Mouse (Mus musculus): Measurements from ENCODE around the gene Slc16a11.

Slc16a11 gene

GRCm38 (mm10) chr11:70225798-70226601, 13.4 kb downstream of the Slc16a11 start:
- no peak for DNase-seq (ENCODE audit: low read depth, low spot score)

GRCm38 (mm10) chr11:70226602-70226890, 14.0 kb downstream of the Slc16a11 start:
- DNase-seq (ENCODE audit: low read depth, low spot score): no peak

- DNase-seq (ENCODE audit: low read depth, low spot score): no peak
These were observed 14.6 kb downstream of the Slc16a11 start for GRCm38 (mm10) chr11:70227126-70227525.

- DNase-seq (ENCODE audit: low read depth, low spot score): no peak
These were observed 15.2 kb downstream of the Slc16a11 start for GRCm38 (mm10) chr11:70227661-70228245.

GRCm38 (mm10) chr11:70228828-70229227, 16.3 kb downstream of the Slc16a11 start:
- DNase-seq (ENCODE audit: low read depth, low spot score): peak; percentile 87

GRCm38 (mm10) chr11:70229260-70230010, 16.9 kb downstream of the Slc16a11 start, which contains the start of gene Bcl6b:
Bcl6b (minus strand) TSS chr11:70229798.
- no peak for DNase-seq (ENCODE audit: low read depth, low spot score)

GRCm38 (mm10) chr11:70230239-70230727, 17.7 kb downstream of the Slc16a11 start:
- peak; percentile 80 for DNase-seq (ENCODE audit: low read depth, low spot score)

GRCm38 (mm10) chr11:70232546-70232945, 20.0 kb downstream of the Slc16a11 start:
- DNase-seq (ENCODE audit: low read depth, low spot score): no peak

GRCm38 (mm10) chr11:70233016-70233415, 20.5 kb downstream of the Slc16a11 start:
- DNase-seq (ENCODE audit: low read depth, low spot score): no peak

- no peak for DNase-seq (ENCODE audit: low read depth, low spot score)
These were observed 21.5 kb downstream of the Slc16a11 start for GRCm38 (mm10) chr11:70234037-70234436.

GRCm38 (mm10) chr11:70234497-70234896, 21.9 kb downstream of the Slc16a11 start:
- DNase-seq (ENCODE audit: low read depth, low spot score): no peak

- DNase-seq (ENCODE audit: low read depth, low spot score): no peak
These were observed 22.8 kb downstream of the Slc16a11 start for GRCm38 (mm10) chr11:70235254-70235900.

- no peak for DNase-seq (ENCODE audit: low read depth, low spot score)
These were observed 24.2 kb downstream of the Slc16a11 start for GRCm38 (mm10) chr11:70236717-70237116.

- DNase-seq (ENCODE audit: low read depth, low spot score): peak; percentile 95
These were observed 25.1 kb downstream of the Slc16a11 start, which contains the start of gene 0610010K14Rik for GRCm38 (mm10) chr11:70237457-70238167. 0610010K14Rik (minus strand) TSS chr11:70237914.

GRCm38 (mm10) chr11:70238591-70239440, 26.3 kb downstream of the Slc16a11 start:
- DNase-seq (ENCODE audit: low read depth, low spot score): no peak

- peak; percentile 72 for DNase-seq (ENCODE audit: low read depth, low spot score)
These were observed 27.2 kb downstream of the Slc16a11 start, which contains the start of the genes Gm21988 and Rnasek for GRCm38 (mm10) chr11:70239541-70240279. Gm21988 (minus strand) TSS chr11:70239830. Rnasek (minus strand) TSS chr11:70239842.

GRCm38 (mm10) chr11:70242591-70242990, 30.0 kb downstream of the Slc16a11 start:
- no peak for DNase-seq (ENCODE audit: low read depth, low spot score)

- peak; percentile 59 for DNase-seq (ENCODE audit: low read depth, low spot score)
These were observed 34.7 kb downstream of the Slc16a11 start for GRCm38 (mm10) chr11:70247136-70247845.

- no peak for DNase-seq (ENCODE audit: low read depth, low spot score)
These were observed 37.6 kb downstream of the Slc16a11 start for GRCm38 (mm10) chr11:70250150-70250549.

Measured in WW6 (cell line).